Mouse (Mus musculus) adrenal gland, postnatal 25 days (tissue): ENCODE results near the gene Acp4. TPM values are rescaled to one million over a fixed set of nuclear protein-coding genes. Genes with fewer than 3 reads are reported as not detected.
"Not testable (repeated sequence)": the region's sequence is repeated elsewhere in the genome, so short reads cannot be mapped to it uniquely, and the experiment has no call there.

Experiments used
- DNase-seq: peaks from one replicate; pipeline ENCODE4 v3.0.0; 2021; ENCODE audit warnings: mixed read lengths
- long read RNA-seq: library from polyadenylated mRNA; stranded (forward); transcript quantifications from one replicate; pipeline ENCODE4 v2.0.0, GENCODE M21; 2021
- total RNA-seq: library from RNA; stranded (reverse); gene quantifications from 2 replicates; pipeline ENCODE4 v1.2.3, GENCODE M21; 2021

The Acp4 gene
- total RNA-seq, result not detected in 2 replicates
- long read RNA-seq, result 0 reads

DNA sequence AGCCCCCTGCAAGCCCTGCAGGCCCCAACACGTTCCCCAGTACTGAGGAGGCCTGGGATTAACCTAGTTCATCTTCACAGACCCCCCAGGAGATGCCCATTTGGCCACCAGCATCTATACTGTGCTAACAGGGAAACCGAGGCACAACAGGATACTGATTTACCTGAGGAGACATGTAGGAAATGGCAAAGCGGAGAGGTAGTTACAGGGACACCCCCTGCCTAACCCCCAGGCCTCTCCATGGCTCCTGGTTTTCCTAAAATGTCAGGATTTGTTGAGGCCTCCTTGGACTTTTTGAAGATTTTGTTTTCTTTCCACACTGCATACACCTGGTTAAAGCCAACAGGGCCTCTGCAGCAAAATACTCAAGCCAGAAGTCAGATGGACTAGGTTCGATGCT, at the start of gene Acp4:
TSS of gene Acp4 (minus strand) at position 101 of the 400 bp plus-strand sequence.
- no peak for DNase-seq

DNA sequence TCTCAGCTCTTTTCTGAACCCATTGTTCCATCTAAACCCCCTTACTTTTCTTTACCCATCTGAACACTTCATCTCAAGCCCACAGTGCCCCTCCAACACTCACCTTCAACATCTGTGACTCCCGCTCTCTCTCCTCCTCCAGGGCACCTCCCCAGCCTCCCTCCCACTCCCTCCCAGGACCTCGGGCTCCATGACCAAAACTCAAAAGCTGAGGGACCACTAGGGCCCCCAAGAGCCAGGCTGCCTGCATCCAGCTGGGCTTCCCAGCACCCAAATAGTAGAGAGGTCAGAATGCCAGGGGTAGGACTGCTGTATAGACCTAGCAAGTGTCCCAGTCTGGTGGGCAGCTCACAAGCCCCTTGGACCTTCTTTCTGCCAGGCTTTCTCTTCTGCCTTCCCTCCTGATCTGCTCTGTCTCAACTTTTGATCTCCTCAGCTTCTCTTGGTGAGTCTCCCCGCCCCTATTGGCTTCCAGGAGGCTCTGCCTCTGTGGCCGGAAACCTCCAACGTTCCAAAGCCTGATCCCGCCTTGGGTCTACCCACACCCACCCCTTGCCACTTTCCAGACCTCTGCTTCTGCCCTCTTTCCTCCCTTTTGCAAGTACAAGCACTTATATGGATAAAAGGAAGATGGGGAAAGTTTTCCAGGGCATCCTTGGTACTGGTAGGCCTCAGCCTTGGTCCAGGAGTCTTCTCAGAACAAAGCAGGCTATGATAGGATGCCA, 49.5 kb upstream of the Acp4 start, which contains the start of gene Clec11a:
TSS of gene Clec11a (minus strand) at position 387 of the 725 bp plus-strand sequence.
- no peak for DNase-seq

DNA sequence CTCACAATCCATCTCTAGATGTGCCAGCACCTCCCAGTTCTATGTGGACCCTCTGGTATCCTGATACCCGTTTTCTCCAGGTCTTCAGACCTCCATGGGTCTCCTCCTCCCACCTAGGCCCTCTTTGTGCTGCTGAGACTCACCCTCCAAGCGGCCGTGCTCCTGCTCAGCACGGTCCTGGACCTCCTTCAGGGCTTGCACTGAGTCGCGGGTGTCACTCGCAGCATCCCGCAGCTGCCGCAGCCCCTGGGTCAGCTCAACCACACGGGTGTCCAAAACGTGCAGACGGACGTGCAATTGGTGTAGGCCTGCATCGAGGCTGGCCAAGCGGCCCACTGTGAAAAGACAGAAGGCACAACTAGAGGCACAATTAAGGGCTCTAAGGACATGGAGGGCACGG, 48.5 kb upstream of the Acp4 start:
- DNase-seq, result peak; percentile 6

DNA sequence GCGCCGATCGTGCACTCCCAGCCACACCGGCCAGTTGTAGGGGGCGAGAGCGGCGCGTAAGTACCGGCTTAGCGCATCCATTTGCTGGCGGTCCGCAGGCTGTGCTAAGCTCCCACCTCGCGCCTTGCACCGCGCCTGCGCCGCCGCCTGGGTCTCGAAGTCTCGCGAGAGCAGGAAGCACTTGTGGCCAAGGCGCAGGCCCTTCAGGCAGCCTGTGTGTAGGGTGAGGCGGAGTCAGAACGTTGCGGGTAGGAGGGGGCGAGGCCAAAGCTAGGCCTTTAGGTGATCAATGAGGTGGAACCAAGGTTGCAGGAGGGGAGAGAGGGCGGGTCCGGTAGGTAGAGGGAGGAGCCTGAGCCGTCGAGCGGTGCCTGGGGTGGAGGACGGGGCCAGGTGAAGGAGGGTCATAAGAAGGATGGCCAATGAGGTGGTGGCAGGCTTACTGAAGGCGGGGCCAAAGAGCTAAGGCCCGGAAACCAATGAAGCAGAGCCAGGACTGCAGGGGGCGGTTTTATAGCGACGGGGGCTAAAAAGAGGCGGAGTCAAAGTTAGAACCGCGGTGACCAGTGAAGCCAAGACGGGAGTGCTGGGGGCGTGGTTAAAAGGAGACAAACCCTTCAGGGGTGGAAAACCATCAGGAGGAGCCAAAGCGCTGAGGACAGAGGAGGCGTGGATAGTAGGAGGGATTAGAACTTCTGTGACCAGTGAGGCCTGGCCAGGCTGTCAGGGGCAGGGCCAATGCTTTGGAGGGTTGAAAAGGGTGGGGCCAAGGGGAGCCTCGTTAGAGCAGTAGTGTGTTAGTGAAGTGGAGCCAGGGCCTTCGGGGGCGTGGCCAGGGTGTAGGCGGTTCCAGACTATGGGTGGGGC, 47.8 kb upstream of the Acp4 start:
- peak; percentile 94 for DNase-seq

DNA sequence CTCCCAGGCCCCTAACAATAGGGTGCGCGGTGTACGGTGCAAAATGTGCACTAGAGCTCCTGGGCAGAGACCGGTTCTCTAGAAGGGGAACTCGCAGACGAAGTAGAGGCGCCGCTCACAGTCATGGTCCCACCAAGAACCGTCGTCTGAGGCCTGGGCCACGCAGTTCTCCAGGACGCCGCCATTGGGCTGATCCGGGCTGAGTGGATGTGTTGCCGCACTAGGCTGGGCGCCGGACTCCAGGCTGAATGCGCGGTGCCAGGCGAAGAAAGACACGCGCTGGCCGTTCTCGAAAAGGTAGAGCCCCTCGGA, 47.2 kb upstream of the Acp4 start:
- no peak for DNase-seq

DNA sequence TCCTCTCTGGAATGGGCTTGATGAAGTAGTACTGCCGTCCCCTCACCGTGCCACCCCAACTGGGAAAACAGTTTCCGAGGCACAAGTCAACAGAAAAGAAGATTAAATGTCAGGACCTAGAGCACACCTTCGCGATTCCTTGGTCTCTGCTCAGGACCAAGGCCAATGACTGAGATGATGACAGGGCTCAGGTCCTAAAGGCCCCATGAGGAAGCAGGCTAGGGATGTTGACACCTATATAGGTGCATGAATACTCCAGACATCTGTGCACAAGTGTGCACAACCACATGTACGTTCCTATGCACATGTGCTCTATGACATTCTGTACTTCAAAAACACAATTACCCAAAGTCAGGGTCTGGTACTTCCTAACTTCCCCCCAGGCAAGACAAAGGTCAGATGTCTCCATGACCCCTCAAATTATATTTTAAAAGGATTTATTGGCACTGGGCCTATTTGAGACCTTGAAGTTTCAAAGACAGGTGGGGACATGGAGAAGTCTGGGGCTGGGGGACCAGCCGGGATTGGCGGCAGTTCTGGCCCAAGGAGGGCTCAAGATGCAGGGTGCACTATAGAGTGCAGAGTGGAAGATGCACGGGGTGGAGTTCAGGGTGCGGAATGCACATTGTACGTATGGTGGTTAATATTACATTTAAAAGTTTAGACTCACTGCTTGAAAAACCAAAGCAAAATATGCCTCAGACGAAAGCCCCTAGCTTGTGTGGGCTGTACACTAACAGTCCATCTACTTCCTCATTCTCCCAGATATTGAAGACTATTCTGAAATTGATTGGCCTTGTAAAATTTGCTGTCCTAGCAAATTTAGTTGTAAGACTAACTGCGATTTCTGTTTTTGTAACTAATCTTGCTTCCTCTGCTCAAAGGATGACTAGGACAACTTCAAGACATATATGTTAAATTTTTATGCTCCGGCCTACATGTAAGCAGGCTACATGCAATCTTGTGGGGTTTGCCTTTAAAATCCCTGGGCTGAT, 46.5 kb upstream of the Acp4 start:
- no peak for DNase-seq

DNA sequence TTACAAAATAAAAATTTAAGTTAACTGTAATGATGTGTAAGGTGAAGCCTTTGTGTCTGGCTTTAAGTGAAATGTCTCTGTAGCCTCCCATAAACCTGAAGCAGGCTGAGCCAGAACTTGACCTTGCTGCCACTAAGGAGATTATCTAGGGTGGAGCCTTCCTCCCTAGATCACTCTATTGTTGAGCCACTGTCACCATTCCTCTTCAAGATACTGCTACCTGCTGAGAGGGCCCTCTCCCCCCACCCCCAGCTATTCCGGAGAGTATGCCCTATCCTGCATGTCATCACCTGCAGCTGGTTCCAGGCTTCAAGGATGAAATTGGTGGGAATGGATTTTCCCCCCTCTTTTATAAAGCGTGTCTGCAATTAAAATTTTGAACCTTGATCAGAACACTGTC, 40.3 kb upstream of the Acp4 start:
- DNase-seq, result not testable (repeated sequence)

DNA sequence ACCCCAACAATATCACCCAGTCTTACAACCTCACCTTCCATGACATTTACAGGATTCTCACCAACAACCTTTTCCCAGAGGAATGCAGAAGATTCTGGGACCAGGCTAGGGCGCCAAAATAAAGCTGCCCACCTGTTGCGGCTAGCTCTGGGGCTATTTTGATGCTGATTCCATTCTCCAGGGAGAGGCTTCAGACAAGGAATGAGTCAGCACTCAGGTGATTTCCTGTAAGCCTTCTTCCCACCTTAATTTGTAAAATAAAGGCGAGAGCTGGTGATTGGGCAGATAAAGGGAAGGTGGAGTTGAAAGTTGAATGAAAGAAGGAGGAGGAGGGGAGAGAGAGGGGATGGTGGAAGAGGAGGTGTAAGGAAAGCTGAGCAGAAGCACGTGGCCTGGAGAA, 34.2 kb upstream of the Acp4 start:
- DNase-seq, result no peak

DNA sequence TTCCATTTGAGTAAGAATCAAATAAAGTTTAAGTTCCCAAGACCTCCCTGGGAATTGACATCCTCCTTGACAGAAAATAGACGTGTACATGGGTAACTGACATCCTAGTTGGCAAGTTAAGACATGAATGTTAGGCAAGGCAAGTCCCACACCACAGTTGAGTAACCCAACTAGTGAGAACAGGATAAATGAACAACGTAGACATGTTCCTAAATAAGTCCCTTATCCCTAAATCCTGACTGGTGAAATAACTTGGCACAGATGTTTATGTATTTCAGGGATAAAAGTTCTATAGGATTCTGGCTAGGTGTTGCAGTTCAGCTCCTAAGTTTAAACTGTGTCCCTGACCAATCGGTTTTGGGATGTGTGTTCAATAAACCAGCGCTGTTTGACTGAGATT, 33.8 kb upstream of the Acp4 start:
- DNase-seq, result no peak

DNA sequence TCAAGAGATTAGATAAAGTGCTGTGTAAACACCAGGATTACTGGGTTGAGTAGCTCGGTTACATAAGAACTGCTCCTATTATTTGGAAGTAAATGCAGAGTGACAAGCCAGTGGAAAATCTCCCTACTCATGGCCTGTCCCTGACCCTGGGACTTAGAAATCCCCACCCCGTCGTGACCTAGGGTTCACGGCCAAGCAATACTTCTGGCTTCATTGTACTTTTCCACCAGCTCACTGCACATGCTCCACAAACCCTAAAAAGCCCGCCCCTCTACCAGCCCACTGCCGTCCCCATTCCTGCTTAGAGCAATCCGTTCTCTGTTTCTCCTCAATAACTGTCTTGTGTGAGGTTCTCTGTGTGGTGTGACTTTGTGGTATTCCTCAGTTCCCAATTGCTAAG, 30.6 kb upstream of the Acp4 start:
- DNase-seq, result no peak

DNA sequence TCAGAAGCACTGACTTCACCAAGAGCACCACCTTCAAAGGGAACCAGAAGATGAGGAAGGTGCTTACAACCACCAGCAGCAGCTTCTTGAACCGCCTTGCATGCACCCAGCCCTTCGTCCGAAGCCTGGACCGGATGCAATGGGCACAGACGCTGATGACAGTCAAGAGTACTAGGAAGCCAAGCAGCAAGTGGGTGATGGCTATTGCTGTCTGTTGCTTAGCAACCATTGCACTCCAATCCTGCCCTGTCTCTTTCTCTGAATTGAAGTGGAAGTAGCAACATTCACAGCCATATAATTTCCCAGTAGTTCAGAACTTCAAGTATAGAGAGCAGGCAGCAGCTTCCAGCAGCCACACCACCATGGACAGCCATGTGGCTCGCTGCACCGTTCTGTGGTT, 24.4 kb upstream of the Acp4 start:
- no peak for DNase-seq

DNA sequence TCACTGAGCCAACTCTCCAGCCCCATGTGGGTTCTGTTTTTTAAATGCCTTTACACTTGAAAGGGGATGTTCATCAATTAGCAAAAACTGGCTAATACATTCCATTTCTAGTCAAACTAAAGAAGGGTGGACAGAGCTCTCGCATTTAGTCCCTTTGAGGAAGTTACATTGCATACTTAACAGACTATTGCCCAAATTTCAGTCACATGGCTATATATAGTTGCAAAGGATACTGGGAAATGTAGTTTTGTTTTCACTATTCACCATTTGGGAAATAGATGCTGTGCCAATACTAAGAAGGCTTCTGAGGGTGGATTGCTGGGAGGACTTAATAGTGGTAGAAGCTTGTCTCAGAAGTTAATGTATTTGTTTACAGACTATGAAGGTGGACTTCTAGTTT, 23.8 kb upstream of the Acp4 start:
- DNase-seq, result no peak

DNA sequence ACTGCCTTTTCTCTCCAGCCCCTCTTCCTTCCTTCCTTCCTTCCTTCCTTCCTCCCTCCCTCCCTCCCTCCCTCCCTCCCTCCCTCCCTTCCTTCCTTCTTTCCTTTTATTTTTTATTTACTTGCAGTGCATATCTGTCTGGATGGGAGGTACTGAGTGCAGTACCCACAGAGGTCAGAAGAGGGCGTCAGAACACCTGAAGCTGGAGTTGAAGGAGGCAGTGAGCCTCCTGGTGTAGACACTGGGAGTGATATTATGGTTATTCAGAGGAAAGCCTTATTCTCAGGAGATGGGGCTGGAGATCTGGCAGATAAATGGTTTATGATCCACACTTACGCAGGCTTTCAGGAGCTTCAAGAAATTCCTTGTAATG, 20.1 kb upstream of the Acp4 start:
- DNase-seq, result peak; percentile 25

DNA sequence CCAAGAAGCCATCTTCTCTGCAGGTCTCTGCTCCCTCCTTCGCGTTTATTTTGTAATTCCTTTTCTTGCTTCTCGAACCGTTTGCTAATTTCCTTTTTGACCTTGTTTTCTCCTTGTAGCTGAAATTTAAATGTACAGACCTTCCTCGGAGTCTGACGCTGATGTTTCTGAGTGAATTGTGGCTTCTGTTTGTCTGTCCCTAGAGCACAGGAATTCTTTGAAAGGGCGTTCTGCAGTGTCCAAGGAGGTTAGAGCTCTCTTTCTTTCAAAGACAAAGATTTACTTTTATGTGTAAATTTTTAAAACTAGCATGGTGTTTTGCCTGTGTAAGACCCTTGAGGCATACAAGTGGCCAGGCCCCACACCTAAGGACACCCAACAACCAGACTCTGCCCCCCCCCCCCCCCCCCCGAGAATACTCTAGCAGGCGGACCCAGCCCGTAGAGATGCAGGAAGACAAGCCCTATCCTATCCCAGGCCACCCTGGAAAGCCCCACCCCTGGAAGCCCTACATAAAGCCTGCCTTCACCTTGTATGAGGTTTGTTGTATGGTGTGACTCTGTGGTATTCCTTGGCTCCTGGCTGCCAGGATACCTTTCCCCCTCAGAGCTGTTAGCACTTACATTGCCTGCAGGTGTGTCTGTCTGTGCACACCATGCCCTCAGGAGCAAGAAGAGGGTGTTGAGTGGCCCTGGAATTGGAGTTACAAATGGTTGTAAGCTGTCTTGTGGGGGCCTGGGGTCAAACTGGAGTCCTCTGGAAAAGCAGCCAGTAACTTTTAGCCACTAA, 19.5 kb upstream of the Acp4 start:
- no peak for DNase-seq

DNA sequence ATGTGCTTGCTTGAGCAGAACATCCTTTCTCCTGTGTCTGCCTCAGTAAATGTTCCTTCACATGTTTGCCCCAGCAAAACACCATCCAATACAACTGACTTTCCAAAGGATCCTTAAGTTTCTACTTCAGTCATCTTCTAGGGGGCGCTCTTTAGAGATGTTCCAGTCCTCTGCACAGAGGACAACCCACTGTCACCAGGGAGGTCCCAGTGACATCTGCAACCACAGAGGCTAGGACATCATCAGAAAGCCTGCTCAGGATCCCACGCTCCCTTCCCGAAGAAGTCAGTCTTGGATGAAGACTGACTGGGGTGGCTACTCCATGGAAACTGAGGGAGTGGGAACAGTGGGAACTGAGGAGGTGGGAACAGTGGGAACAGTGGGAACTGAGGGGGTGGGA, 18.4 kb upstream of the Acp4 start:
- DNase-seq, result no peak

DNA sequence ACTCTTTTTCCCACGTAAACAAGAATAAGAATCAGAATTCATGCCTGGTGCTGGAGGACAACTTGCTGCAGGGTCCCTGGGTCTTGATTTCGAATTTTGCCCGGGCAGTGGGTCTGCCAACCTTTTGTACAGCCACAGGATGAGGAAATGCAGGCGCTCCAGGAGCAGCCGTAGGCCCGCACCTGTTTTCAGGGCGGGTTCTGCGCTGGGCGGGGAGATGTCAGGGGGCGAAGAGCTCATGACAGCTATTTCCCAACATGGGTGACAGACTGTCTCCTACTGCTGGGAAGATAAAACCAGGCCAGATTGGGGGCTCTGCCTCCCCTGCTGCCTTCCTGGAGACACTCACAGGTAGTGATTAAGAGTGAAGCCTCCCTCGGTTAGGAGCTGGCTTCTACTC, 16.9 kb upstream of the Acp4 start:
- no peak for DNase-seq

DNA sequence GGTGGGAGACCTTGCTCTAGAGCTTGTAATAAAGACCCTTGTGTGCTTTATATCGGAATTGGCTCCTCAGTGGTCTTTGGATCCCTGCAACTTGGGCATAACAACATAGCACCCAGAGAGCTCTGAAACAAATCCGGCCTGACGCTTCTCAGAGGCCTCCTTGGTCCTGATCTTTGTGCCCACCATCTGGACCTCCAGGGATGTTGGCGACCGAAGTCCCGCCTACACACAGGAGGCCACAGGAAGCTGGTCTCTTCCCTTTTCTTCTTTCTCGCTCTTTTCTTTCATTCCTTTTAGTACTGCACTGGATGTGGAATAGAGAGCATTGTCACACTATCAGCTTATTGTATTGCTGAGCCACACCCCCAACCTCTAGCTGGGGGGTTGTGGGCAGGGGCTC, 16.3 kb upstream of the Acp4 start:
- no peak for DNase-seq

DNA sequence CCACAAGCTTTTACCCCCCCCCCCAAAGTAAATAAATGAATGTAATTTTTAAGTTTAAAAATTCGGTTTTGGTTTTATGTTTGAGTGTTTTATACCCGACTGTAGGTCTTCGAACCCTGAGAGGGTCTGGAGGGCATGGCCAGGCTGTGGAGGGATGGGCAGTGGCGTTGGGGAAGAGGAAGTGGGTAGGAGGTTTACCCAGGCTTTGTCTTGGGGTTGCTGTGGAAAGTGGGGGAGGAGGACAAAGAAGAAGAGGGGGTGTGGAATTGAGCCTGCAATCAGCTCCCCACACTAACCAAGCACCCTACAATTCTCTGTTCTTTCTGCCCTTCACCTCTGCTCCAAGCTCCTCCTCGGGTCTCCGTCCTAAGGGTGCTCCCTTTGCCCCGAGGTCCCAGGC, 15.4 kb upstream of the Acp4 start:
- DNase-seq, result no peak

DNA sequence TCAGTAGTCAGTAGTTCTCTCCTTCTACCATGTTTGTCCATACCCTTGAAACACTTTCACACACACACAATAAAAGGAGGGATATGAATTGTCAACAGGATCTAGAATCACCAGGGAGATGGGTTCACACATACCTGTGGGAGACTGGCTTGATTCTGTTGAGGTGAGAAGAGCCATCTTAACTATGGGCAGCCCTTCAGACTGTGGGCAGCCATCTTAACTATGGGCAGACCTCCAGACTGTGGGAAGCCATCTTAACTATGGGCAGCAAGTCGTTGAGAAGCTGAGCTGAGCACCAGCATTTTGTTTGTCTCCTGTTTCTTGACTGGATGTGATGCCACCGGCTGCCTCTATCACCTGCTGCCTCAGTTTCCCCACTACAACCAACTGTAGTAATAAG, 14.1 kb upstream of the Acp4 start:
- DNase-seq, result no peak

DNA sequence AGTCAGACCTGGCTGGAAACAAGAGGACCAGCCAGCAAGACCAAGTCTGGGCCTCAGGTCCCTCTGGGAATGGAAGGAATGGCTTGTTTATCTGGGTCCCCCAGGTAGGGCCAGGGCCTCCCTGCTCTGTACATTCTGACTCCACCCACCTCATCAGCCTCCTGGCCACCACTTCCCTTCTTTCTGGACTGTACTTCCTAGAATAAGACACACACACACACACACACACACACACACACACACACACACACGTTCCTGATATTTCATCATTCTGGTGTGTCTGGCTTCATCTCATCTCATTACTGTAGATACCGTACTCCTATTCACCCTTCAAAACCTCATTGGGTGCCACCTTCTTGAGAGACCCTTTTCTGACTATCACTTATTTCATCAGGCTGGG, 12.2 kb upstream of the Acp4 start:
- no peak for DNase-seq

DNA sequence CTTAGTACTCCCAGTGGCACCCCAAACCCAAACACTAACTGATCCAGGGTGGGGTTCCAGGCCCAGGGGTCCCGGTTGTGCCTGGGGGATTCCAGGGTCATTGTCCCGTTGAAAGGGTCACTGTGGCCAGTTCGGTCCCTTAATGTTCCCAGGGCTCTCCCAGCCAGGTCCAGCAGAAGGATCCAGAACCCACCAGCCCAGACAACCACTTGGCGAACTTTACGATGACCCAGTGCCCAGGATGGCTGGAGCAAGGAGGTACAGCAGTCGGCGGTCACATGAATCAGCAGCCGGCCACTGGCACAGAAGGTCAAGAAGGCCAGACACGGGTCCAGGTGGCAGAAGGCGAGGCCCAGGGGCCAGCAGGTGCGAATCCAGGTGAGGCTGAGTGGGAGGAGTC, 10.9 kb upstream of the Acp4 start:
- DNase-seq, result no peak
